Mouse (Mus musculus) macrophage (primary cell): ENCODE data around the gene Acsl5. TPM values are rescaled to one million over a fixed set of nuclear protein-coding genes. Genes with fewer than 3 reads are reported as not detected.

Source experiments
- H3K27ac ChIP-seq: fragments of 350-480 bp; formaldehyde crosslinking; 2 replicates; pipeline ENCODE4 v1.9.0; 2021
- H3K36me3 ChIP-seq: fragments of 350-480 bp; formaldehyde crosslinking; 2 replicates; pipeline ENCODE4 v1.9.0; 2021; ENCODE audit errors: inconsistent target
- H3K4me3 ChIP-seq: fragments of 350-480 bp; formaldehyde crosslinking; 2 replicates; pipeline ENCODE4 v1.9.0; 2021; ENCODE audit errors: inconsistent target
- H3K79me2 ChIP-seq: fragments of 350-480 bp; formaldehyde crosslinking; 2 replicates; pipeline ENCODE4 v1.9.0; 2021; ENCODE audit errors: inconsistent target
- WGBS: methylation state at CpG from one replicate; pipeline ENCODE4 v1.1.7; 2026; ENCODE audit warnings: inconsistent platforms; ENCODE audit not compliant: missing documents; 5-methylcytosine and 5-hydroxymethylcytosine counted together
- polyA plus RNA-seq: library from polyadenylated mRNA; stranded (reverse); fragments of 250-400 nt; gene quantifications from 3 replicates; pipeline ENCODE4 v1.2.4, GENCODE M21; 2018; ENCODE audit warnings: inconsistent platforms

The Acsl5 gene
- polyA plus RNA-seq, 1 experiment from 2014 or later = 121 TPM

- Histone ChIP-seq H3K79me2 (peaks cover 5% of the 10 kb centered on the region; the same call in 1 of the 2 replicates), H3K4me3 (no peak overlapping the region), H3K36me3 (peaks cover 10% of the 10 kb centered on the region), H3K27ac (no peak overlapping the region)
- 63% methylated on average over 3 of the region's 3 CpGs for WGBS
These were observed 89.6 kb downstream of the Acsl5 start for GRCm38 (mm10) chr19:55341377-55341776.

DNA sequence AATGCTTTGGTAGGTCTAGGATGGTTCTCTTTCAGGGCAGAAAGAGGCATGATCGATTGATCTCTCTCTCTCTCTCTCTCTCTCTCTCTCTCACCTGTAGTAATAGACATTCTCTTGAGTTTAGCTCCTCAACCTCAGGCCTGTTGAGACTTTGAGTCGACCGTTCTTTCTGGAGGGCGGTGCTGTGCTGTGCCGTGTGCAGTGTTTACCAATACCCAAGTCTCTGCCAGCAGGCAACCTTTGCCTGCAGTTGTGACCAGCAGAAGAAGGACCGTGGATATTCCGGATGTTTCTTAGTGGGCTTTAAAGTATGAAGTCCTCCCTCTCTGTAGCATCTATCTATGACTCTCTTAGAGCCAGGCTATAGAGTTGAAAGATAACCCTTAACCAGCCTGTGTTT lies 90.7 kb downstream of the Acsl5 start:
- WGBS = 97% methylated on average over 6 of the region's 7 CpGs
- Histone ChIP-seq H3K27ac (no peak overlapping the region), H3K79me2 (peaks cover 5% of the 10 kb centered on the region; the same call in 1 of the 2 replicates), H3K36me3 (peaks cover 10% of the 10 kb centered on the region), H3K4me3 (no peak overlapping the region)

DNA sequence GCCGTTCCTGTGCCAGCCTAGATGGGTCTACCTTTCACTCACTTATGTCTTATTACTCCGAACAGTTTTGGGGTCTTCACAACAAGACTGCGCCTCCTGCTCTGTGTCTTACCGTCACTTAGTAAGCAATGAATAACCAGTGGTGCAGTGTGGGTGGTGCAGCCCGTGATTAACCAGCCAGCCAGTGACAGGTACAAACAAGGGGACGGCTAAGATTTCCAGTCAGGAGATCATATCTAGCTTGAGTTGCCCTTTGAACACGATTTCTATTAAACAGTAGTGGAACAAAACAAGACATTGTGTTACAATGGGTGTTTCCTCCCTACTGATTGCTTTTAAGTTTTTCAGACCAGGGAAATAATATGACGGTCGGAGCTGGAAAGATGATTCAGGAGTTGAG lies 91.5 kb downstream of the Acsl5 start:
- Histone ChIP-seq H3K4me3 (no peak overlapping the region), H3K79me2 (peaks cover 3% of the 10 kb centered on the region; the same call in 1 of the 2 replicates), H3K36me3 (peaks cover 10% of the 10 kb centered on the region), H3K27ac (no peak overlapping the region)
- 92% methylated on average over 9 of the region's 9 CpGs for WGBS

Other genes with a start within 250 kb of the Acsl5 start
- gene Gpam, start 124.7 kb upstream of the Acsl5 start, polyA plus RNA-seq = 4.3 to 6.9 TPM (median 4.8 TPM) in 3 replicates
- gene Tectb, start 71.2 kb upstream of the Acsl5 start, polyA plus RNA-seq = not detected in 3 replicates
- not detected in 3 replicates for gene Gucy2g, start 10.7 kb upstream of the Acsl5 start, polyA plus RNA-seq
- 37.7 to 54.0 TPM (median 47.5 TPM) in 3 replicates for gene Zdhhc6, start 64.1 kb downstream of the Acsl5 start, polyA plus RNA-seq
- gene Vti1a, start 64.4 kb downstream of the Acsl5 start, polyA plus RNA-seq = 25.9 to 41.8 TPM (median 39.9 TPM) in 3 replicates